Mouse (Mus musculus) cerebellum, adult 2 months (tissue): ENCODE measurements around the gene Gps1.

ENCODE experiments used
- CTCF ChIP-seq: fragments of 200-500 bp; IDR thresholded peaks from 2 replicates; pipeline ENCODE4 v1.5.1; 2011; ENCODE audit warnings: low read depth, mild to moderate bottlenecking, control low read depth, low read length, moderate library complexity, borderline replicate concordance; ENCODE audit not compliant: insufficient read depth
- POLR2A ChIP-seq: fragments of 200-500 bp; IDR thresholded peaks from 2 replicates; pipeline ENCODE4 v1.6.1; 2011; ENCODE audit warnings: low read length, control low read depth, borderline replicate concordance; ENCODE audit not compliant: insufficient read depth

DNA sequence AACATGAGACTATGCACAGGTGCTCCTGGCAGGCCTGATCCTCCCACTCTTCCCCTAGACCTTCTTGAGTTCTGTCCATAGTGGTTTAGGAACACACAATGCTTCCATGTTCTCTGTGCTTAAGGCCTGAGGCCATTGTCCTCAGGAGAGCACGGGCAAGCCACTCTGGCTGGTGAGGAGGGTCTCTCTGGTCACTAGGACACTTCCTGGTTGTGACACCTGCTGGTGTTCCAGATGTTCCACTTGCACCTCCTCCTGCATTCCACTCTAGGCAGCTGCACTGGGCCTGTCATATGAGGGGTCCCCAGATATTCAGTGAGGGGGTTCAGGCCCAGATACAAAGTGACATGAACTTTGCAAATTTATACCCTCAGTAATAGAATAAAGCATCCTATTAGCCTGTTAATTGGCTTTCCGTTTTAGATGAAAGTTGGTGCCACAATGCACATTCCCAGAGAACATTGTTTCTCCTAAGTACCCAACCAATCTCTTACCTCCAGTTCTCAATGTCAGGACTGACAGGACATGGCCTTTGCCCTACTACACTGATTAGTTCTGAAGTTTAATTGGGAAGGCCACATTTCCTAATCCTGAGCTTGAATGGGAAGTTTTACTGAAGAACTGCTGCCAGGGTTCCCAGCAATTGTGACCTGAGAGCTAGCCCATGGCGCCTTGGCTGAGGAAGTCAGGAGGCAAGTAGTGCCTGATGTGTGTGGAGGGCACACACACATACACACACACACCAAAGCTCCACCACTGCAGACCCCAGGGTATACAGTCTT, 47.8 kb downstream of the Gps1 start:
- TF ChIP-seq POLR2A: no peak
- TF ChIP-seq CTCF: no peak
